Mouse (Mus musculus): Measurements from ENCODE around the gene Bin2. TPM values are rescaled to one million over a fixed set of nuclear protein-coding genes. Genes with fewer than 3 reads are reported as not detected.

Bin2 gene
- polyA plus RNA-seq, 1 experiment from 2014 or later, result 4.2 TPM

- peak; percentile 52 for DNase-seq (ENCODE audit: low spot score)
- 34% methylated on average over 12 of the region's 12 CpGs for WGBS
Observed at GRCm38 (mm10) chr15:100673585-100674391, 4.4 kb upstream of the Bin2 start.

GRCm38 (mm10) chr15:100670833-100671232 is 1.5 kb upstream of the Bin2 start:
- WGBS, result 62% methylated on average over 5 of the region's 5 CpGs
- H3K27ac ChIP-seq (ENCODE audit: low read length), result no peak overlapping the region
- no peaks in the 10 kb centered on the region for H3K9me3 ChIP-seq (ENCODE audit: low read length)
- no peak for ATAC-seq
- no peaks in the 10 kb centered on the region for H3K36me3 ChIP-seq (ENCODE audit: insufficient read depth, low read length)
- H3K9ac ChIP-seq (replicated peaks; ENCODE audit: low read depth), result no peak overlapping the region
- H3K4me3 ChIP-seq (ENCODE audit: low read depth, low read length), result no peak overlapping the region
- no peak overlapping the region for H3K4me2 ChIP-seq (replicated peaks; ENCODE audit: low read depth, low read length)
- H3K4me1 ChIP-seq (ENCODE audit: insufficient read depth, low read depth, low read length), result no peaks in the 10 kb centered on the region
- no peak for DNase-seq (ENCODE audit: low spot score)
- H3K27me3 ChIP-seq (replicated peaks; ENCODE audit: insufficient read depth, low read length), result no peaks in the 10 kb centered on the region
- no peak for TF ChIP-seq CTCF (IDR thresholded peaks at IDR 0.05)
- no peak for TF ChIP-seq EP300 (IDR thresholded peaks at IDR 0.05)

More at GRCm38 (mm10) chr15:100673585-100674391, 4.4 kb upstream of the Bin2 start:
- Histone ChIP-seq H3K27me3 (replicated peaks; ENCODE audit: insufficient read depth, low read length) (no peaks in the 10 kb centered on the region), H3K36me3 (ENCODE audit: insufficient read depth, low read length) (no peaks in the 10 kb centered on the region), H3K27ac (ENCODE audit: low read length) (no peak overlapping the region), H3K4me1 (ENCODE audit: insufficient read depth, low read depth, low read length) (no peaks in the 10 kb centered on the region), H3K9me3 (ENCODE audit: low read length) (no peaks in the 10 kb centered on the region), H3K9ac (replicated peaks; ENCODE audit: low read depth) (no peak overlapping the region), H3K4me2 (replicated peaks; ENCODE audit: low read depth, low read length) (no peak overlapping the region), H3K4me3 (ENCODE audit: low read depth, low read length) (no peak overlapping the region)
- no peak for ATAC-seq
- TF ChIP-seq CTCF (IDR thresholded peaks at IDR 0.05), result no peak
- no peak for TF ChIP-seq EP300 (IDR thresholded peaks at IDR 0.05)

- H3K9me3 ChIP-seq (ENCODE audit: low read length), result no peaks in the 10 kb centered on the region
- no peak overlapping the region for H3K27ac ChIP-seq (ENCODE audit: low read length)
- H3K4me2 ChIP-seq (replicated peaks; ENCODE audit: low read depth, low read length), result no peak overlapping the region
- DNase-seq (ENCODE audit: low spot score), result no peak
- TF ChIP-seq CTCF (IDR thresholded peaks at IDR 0.05) (no peak), EP300 (IDR thresholded peaks at IDR 0.05) (no peak)
- ATAC-seq, result no peak
- no peak overlapping the region for H3K4me3 ChIP-seq (ENCODE audit: low read depth, low read length)
- no peak overlapping the region for H3K9ac ChIP-seq (replicated peaks; ENCODE audit: low read depth)
- no peaks in the 10 kb centered on the region for H3K36me3 ChIP-seq (ENCODE audit: insufficient read depth, low read length)
- no peaks in the 10 kb centered on the region for H3K4me1 ChIP-seq (ENCODE audit: insufficient read depth, low read depth, low read length)
- no peaks in the 10 kb centered on the region for H3K27me3 ChIP-seq (replicated peaks; ENCODE audit: insufficient read depth, low read length)
- WGBS, result 84% methylated on average over 8 of the region's 8 CpGs
Observed at GRCm38 (mm10) chr15:100670004-100670403, 651 bp upstream of the Bin2 start.

- ATAC-seq, result no peak
- no peak overlapping the region for H3K4me3 ChIP-seq (ENCODE audit: low read depth, low read length)
- no peaks in the 10 kb centered on the region for H3K27me3 ChIP-seq (replicated peaks; ENCODE audit: insufficient read depth, low read length)
- no peak for DNase-seq (ENCODE audit: low spot score)
- H3K4me2 ChIP-seq (replicated peaks; ENCODE audit: low read depth, low read length), result no peak overlapping the region
- H3K27ac ChIP-seq (ENCODE audit: low read length), result no peak overlapping the region
- 78% methylated on average over 5 of the region's 5 CpGs for WGBS
- no peaks in the 10 kb centered on the region for H3K4me1 ChIP-seq (ENCODE audit: insufficient read depth, low read depth, low read length)
- H3K36me3 ChIP-seq (ENCODE audit: insufficient read depth, low read length), result no peaks in the 10 kb centered on the region
- H3K9ac ChIP-seq (replicated peaks; ENCODE audit: low read depth), result no peak overlapping the region
- TF ChIP-seq CTCF (IDR thresholded peaks at IDR 0.05) (no peak), EP300 (IDR thresholded peaks at IDR 0.05) (no peak)
- H3K9me3 ChIP-seq (ENCODE audit: low read length), result no peaks in the 10 kb centered on the region
Observed at GRCm38 (mm10) chr15:100667871-100668545, 1.3 kb downstream of the Bin2 start.

GRCm38 (mm10) chr15:100667420-100667819 is 1.9 kb downstream of the Bin2 start:
- Histone ChIP-seq H3K4me1 (ENCODE audit: insufficient read depth, low read depth, low read length) (no peaks in the 10 kb centered on the region), H3K36me3 (ENCODE audit: insufficient read depth, low read length) (no peaks in the 10 kb centered on the region), H3K9me3 (ENCODE audit: low read length) (no peaks in the 10 kb centered on the region), H3K9ac (replicated peaks; ENCODE audit: low read depth) (no peak overlapping the region), H3K4me3 (ENCODE audit: low read depth, low read length) (no peak overlapping the region), H3K27me3 (replicated peaks; ENCODE audit: insufficient read depth, low read length) (no peaks in the 10 kb centered on the region), H3K27ac (ENCODE audit: low read length) (no peak overlapping the region), H3K4me2 (replicated peaks; ENCODE audit: low read depth, low read length) (no peak overlapping the region)
- DNase-seq (ENCODE audit: low spot score), result no peak
- TF ChIP-seq CTCF (IDR thresholded peaks at IDR 0.05), result no peak
- TF ChIP-seq EP300 (IDR thresholded peaks at IDR 0.05), result no peak
- WGBS, result 64% methylated on average over 6 of the region's 6 CpGs
- ATAC-seq, result no peak

- TF ChIP-seq CTCF (IDR thresholded peaks at IDR 0.05) (no peak), EP300 (IDR thresholded peaks at IDR 0.05) (no peak)
- H3K27ac ChIP-seq (ENCODE audit: low read length), result no peak overlapping the region
- no peak overlapping the region for H3K4me3 ChIP-seq (ENCODE audit: low read depth, low read length)
Observed at GRCm38 (mm10) chr15:100666851-100667250, 2.5 kb downstream of the Bin2 start.

More at GRCm38 (mm10) chr15:100666851-100667250, 2.5 kb downstream of the Bin2 start:
- Histone ChIP-seq H3K36me3 (ENCODE audit: insufficient read depth, low read length) (no peaks in the 10 kb centered on the region), H3K27me3 (replicated peaks; ENCODE audit: insufficient read depth, low read length) (no peaks in the 10 kb centered on the region), H3K9ac (replicated peaks; ENCODE audit: low read depth) (no peak overlapping the region), H3K4me1 (ENCODE audit: insufficient read depth, low read depth, low read length) (no peaks in the 10 kb centered on the region), H3K4me2 (replicated peaks; ENCODE audit: low read depth, low read length) (no peak overlapping the region), H3K9me3 (ENCODE audit: low read length) (no peaks in the 10 kb centered on the region)
- 24% methylated on average over 12 of the region's 12 CpGs for WGBS
- DNase-seq (ENCODE audit: low spot score), result no peak
- no peak for ATAC-seq

All from lung, postnatal 0 days (tissue).